Mouse (Mus musculus): ENCODE data around the gene Fosl2.
"Not testable (repeated sequence)": the region's sequence is repeated elsewhere in the genome, so short reads cannot be mapped to it uniquely, and the experiment has no call there.

The Fosl2 gene

GRCm38 (mm10) chr5:32178720-32179119 lies 43.1 kb downstream of the Fosl2 start:
- not testable (repeated sequence) for DNase-seq (ENCODE audit: low read depth, low spot score)

- no peak for DNase-seq (ENCODE audit: low read depth, low spot score)
These were observed 47.5 kb downstream of the Fosl2 start for GRCm38 (mm10) chr5:32182885-32183629.

- no peak for DNase-seq (ENCODE audit: low read depth, low spot score)
These were observed 52.1 kb downstream of the Fosl2 start for GRCm38 (mm10) chr5:32187717-32188116.

- DNase-seq (ENCODE audit: low read depth, low spot score) = no peak
These were observed 55.7 kb downstream of the Fosl2 start for GRCm38 (mm10) chr5:32191259-32191658.

DNA sequence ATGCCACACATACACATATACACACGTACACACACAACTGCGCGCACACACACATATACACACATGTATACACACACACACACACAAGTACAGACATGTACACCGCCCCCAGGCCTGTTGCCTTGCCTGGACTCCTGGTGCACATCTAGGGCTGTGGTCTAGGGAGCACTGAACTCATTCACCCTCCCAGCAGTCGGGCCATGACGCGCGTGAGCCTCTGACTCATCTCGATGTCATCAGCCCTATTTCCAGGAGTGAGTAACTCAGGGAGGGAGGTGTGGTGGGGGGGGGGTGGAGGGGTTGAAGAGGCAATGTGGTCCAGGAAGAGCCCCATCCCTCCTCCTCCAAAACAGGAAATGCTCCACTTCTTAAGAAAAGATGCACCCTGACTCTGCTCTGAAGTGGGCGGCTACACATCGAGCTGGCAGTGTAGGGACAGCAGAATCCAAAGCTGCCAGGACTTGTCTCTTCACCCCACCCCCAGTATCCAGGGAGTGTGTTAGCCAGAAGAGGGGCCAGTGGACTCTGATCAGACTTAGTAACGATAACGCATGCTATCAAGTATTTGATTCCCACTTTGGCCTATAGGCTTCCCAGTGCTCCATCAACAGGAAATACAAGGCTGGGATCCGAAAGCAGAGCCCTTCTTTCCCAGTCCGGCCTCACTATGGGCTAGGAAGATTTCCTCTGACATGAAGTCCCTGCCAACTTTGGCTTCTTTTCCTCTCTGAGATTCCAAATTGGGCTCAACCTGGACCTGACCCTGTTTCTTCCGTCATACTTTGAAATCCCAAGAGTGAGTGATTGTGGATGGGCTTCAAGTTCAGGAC lies 56.6 kb downstream of the Fosl2 start:
- no peak for DNase-seq (ENCODE audit: low read depth, low spot score)

- no peak for DNase-seq (ENCODE audit: low read depth, low spot score)
These were observed 58.6 kb downstream of the Fosl2 start for GRCm38 (mm10) chr5:32194236-32194635.

DNA sequence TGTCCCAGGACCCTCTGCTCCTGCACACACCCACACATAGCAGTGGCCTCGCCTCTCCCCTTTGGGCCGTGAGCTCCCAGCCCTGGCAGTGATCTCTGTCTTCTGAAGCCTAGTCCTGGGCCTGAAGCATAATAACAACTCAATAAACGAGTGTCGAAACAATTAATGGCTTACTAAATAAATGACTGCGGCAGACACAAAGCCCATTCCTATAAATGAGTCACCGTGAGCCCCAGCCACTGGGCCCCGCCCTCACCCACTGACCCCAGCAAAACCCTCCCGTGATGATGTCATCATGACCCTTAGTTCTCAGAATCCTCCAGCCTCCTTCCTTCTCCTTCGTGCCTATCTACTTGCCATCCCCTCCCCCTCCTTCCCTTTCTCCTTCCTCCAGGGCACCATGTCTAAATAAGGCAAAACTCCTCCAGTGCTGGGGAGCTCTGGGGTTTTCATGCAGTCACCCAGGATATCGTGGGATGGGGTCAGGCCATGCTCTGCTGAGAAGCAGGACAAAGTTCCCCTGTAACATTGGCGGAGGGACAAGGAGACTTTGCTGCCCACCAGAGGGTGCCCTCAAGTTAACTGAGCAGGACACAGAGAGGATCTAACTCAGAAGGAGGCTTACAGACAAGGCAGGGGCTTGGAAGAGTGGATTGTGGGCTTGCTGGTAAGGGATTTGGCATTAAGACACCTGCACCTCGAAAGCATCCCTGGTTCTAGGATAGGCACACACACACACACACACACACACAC lies 60.4 kb downstream of the Fosl2 start:
- DNase-seq (ENCODE audit: low read depth, low spot score) = no peak

GRCm38 (mm10) chr5:32197698-32198097 lies 62.1 kb downstream of the Fosl2 start:
- DNase-seq (ENCODE audit: low read depth, low spot score) = peak; percentile 48

GRCm38 (mm10) chr5:32199136-32199535 lies 63.5 kb downstream of the Fosl2 start:
- no peak for DNase-seq (ENCODE audit: low read depth, low spot score)

- DNase-seq (ENCODE audit: low read depth, low spot score) = no peak
These were observed 64.0 kb downstream of the Fosl2 start for GRCm38 (mm10) chr5:32199594-32199993.

DNA sequence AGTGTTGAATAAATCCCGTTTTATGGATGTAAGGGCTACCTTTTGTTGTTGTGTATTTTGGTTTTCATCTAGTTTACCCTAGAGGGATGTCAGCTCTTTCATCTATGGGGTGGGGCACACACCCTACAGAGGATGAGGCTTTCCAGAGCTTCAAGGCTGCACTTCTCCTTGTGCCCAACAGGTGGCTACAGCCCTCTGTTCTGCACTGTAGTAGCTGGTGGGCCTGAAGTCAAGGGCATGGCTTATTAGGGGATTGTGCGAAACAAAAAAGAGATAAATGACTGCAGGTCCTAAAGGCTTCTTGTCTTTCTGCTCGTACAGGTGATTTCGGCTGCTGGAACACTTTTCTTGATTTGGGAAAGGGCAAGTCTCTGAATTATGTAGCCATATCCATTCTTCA lies 69.1 kb downstream of the Fosl2 start:
- DNase-seq (ENCODE audit: low read depth, low spot score) = no peak

DNA sequence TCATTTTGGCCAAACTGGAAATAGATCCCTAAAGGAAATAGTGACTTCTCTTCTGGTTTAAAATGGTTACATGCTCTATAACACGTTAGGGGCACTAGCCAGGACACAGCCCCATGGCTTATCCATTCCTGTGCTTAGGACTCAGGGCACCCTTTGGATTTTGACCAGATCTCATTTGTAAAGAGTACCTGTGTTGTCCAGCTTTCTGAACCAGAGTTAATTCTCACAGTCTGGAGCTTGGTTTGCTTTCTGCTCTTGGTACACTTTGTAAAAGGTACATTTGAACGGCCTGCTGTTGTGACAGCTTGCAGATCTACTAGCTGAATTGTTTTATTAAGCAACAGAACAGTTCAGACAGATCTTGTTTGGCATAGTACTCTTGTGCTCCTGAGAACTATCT lies 71.1 kb downstream of the Fosl2 start:
- no peak for DNase-seq (ENCODE audit: low read depth, low spot score)
